Mouse (Mus musculus): ENCODE results near the gene Slc8a3.

DNA sequence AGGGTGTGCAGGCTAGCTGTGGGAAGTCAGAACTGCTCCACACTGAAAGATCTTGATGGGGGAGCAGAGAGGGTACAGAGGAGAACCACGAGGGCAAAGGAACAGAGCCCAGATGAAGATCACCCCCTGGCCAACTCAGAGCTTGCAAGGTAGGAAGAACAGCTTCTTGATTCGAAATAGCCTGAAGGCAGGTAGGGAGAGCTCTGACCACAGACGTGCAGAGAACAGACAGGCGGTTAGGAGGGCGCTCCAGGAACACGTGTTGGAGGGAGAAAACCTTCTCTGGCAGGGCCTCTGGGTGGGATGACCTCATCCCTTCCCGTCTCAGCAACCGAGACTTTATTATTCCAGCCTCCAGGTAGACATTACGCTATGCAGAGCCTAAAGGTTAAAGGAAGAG is 157.7 kb downstream of the Slc8a3 start:
- TF ChIP-seq CTCF (IDR thresholded peaks at IDR 0.05; ENCODE audit: extremely low read depth, insufficient read length, insufficient replicate concordance, low read depth, low read length) (no peak), POLR2A (IDR thresholded peaks at IDR 0.05; ENCODE audit: low read depth, low read length) (no peak)
